Mouse (Mus musculus): Measurements from ENCODE around the gene Msi2. TPM values are rescaled to one million over a fixed set of nuclear protein-coding genes. Genes with fewer than 3 reads are reported as not detected.
A peak's percentile ranks its signal among the peaks of the same experiment; 100 is the strongest.

Msi2 gene
- polyA plus RNA-seq, 1 experiment from 2014 or later: 24.5 TPM

- no peak overlapping the region for H3K9ac ChIP-seq (ENCODE audit: low read depth, low read length)
- H3K4me3 ChIP-seq (replicated peaks; ENCODE audit: low read depth, low read length): no peak overlapping the region
- no peak for TF ChIP-seq CTCF (IDR thresholded peaks at IDR 0.05; ENCODE audit: low read depth)
- 4% methylated on average over 6 of the region's 6 CpGs for WGBS
- peak overlapping the region; percentile 90 for H3K27ac ChIP-seq
- no peaks in the 10 kb centered on the region for H3K27me3 ChIP-seq (ENCODE audit: insufficient read depth, low read length)
- H3K36me3 ChIP-seq (ENCODE audit: insufficient read depth, low read length): no peaks in the 10 kb centered on the region
- 0 out of 2 replicates have a peak, but pooled peaks have one; percentile 52 for ATAC-seq (replicated peaks; ENCODE audit: low FRiP score, low read depth)
- DNase-seq (ENCODE audit: low spot score): peak; percentile 91
- peaks cover 82% of the 10 kb centered on the region for H3K4me1 ChIP-seq (replicated peaks; ENCODE audit: insufficient read depth, low read length)
- H3K4me2 ChIP-seq (ENCODE audit: low read length): no peak overlapping the region
- H3K9me3 ChIP-seq (replicated peaks; ENCODE audit: low read length): no peaks in the 10 kb centered on the region
Measured at GRCm38 (mm10) chr11:88555902-88556549, 162.3 kb downstream of the Msi2 start.

DNA sequence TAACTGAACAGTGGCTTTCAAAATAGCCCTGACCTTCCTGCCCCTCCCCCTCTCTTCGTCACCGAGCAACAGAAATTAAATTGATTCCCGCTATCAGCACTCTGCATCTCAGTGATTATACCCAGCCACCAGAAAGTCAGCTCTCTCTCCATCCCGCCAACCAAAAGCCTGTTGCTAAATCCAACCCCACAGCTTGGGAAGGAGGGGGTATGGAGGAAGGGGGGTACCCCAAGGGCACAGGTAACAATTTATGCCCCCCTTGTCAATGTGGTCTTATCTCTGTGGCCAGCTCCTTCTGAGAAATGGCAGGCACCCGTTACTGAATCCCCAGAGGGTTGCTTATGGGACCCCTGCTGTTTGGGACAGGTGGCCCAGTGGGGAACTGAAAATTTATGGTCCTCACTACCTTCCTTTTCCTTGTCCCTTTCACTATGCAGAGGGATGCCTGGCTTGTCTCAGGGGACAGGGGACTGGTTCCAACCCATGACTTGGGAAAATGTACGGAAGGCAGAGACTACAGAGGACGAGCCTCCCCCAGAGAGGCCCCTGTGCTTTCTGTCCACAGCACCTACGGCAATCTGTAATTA, 163.0 kb downstream of the Msi2 start:
- Histone ChIP-seq H3K4me1 (replicated peaks; ENCODE audit: insufficient read depth, low read length) (peaks cover 81% of the 10 kb centered on the region), H3K36me3 (ENCODE audit: insufficient read depth, low read length) (no peaks in the 10 kb centered on the region), H3K27me3 (ENCODE audit: insufficient read depth, low read length) (no peaks in the 10 kb centered on the region), H3K27ac (peak overlapping the region; percentile 90), H3K4me3 (replicated peaks; ENCODE audit: low read depth, low read length) (no peak overlapping the region), H3K9me3 (replicated peaks; ENCODE audit: low read length) (no peaks in the 10 kb centered on the region), H3K4me2 (ENCODE audit: low read length) (no peak overlapping the region), H3K9ac (ENCODE audit: low read depth, low read length) (no peak overlapping the region; the same call in 1 of the 2 replicates)
- ATAC-seq (replicated peaks; ENCODE audit: low FRiP score, low read depth) (no peak), DNase-seq (ENCODE audit: low spot score) (no peak)
- 32% methylated on average over 8 of the region's 8 CpGs for WGBS
- TF ChIP-seq CTCF (IDR thresholded peaks at IDR 0.05; ENCODE audit: low read depth): no peak

- Histone ChIP-seq H3K9ac (ENCODE audit: low read depth, low read length) (no peak overlapping the region), H3K9me3 (replicated peaks; ENCODE audit: low read length) (no peaks in the 10 kb centered on the region)
- ATAC-seq (replicated peaks; ENCODE audit: low FRiP score, low read depth): no peak
Measured at GRCm38 (mm10) chr11:88553521-88554310, 164.6 kb downstream of the Msi2 start.

GRCm38 (mm10) chr11:88552987-88553386, 165.3 kb downstream of the Msi2 start:
- Histone ChIP-seq H3K9ac (ENCODE audit: low read depth, low read length) (no peak overlapping the region), H3K4me2 (ENCODE audit: low read length) (no peak overlapping the region), H3K27me3 (ENCODE audit: insufficient read depth, low read length) (no peaks in the 10 kb centered on the region), H3K36me3 (ENCODE audit: insufficient read depth, low read length) (no peaks in the 10 kb centered on the region), H3K9me3 (replicated peaks; ENCODE audit: low read length) (no peaks in the 10 kb centered on the region), H3K4me3 (replicated peaks; ENCODE audit: low read depth, low read length) (no peak overlapping the region), H3K27ac (peak overlapping the region; percentile 63), H3K4me1 (replicated peaks; ENCODE audit: insufficient read depth, low read length) (peaks cover 64% of the 10 kb centered on the region)
- ATAC-seq (replicated peaks; ENCODE audit: low FRiP score, low read depth): no peak
- TF ChIP-seq CTCF (IDR thresholded peaks at IDR 0.05; ENCODE audit: low read depth): peak; percentile 81
- peak; percentile 85 for DNase-seq (ENCODE audit: low spot score)
- 29% methylated on average over 8 of the region's 8 CpGs for WGBS

More at GRCm38 (mm10) chr11:88553521-88554310, 164.6 kb downstream of the Msi2 start:
- 73% methylated on average over 11 of the region's 11 CpGs for WGBS
- DNase-seq (ENCODE audit: low spot score): no peak
- Histone ChIP-seq H3K4me1 (replicated peaks; ENCODE audit: insufficient read depth, low read length) (peaks cover 72% of the 10 kb centered on the region), H3K4me3 (replicated peaks; ENCODE audit: low read depth, low read length) (no peak overlapping the region), H3K27ac (peak overlapping the region; percentile 63), H3K36me3 (ENCODE audit: insufficient read depth, low read length) (no peaks in the 10 kb centered on the region), H3K4me2 (ENCODE audit: low read length) (no peak overlapping the region), H3K27me3 (ENCODE audit: insufficient read depth, low read length) (no peaks in the 10 kb centered on the region)
- no peak for TF ChIP-seq CTCF (IDR thresholded peaks at IDR 0.05; ENCODE audit: low read depth)

GRCm38 (mm10) chr11:88552385-88552784, 165.9 kb downstream of the Msi2 start:
- WGBS: 37% methylated on average over 6 of the region's 6 CpGs
- Histone ChIP-seq H3K4me1 (replicated peaks; ENCODE audit: insufficient read depth, low read length) (peaks cover 64% of the 10 kb centered on the region), H3K27ac (0 out of 2 replicates have a peak overlapping the region, but pooled peaks have one; percentile 1), H3K27me3 (ENCODE audit: insufficient read depth, low read length) (no peaks in the 10 kb centered on the region), H3K4me2 (ENCODE audit: low read length) (no peak overlapping the region), H3K9ac (ENCODE audit: low read depth, low read length) (no peak overlapping the region), H3K4me3 (replicated peaks; ENCODE audit: low read depth, low read length) (no peak overlapping the region), H3K36me3 (ENCODE audit: insufficient read depth, low read length) (no peaks in the 10 kb centered on the region), H3K9me3 (replicated peaks; ENCODE audit: low read length) (no peaks in the 10 kb centered on the region)
- no peak for DNase-seq (ENCODE audit: low spot score)
- TF ChIP-seq CTCF (IDR thresholded peaks at IDR 0.05; ENCODE audit: low read depth): no peak
- ATAC-seq (replicated peaks; ENCODE audit: low FRiP score, low read depth): no peak

- WGBS: 7% methylated on average over 3 of the region's 3 CpGs
- Histone ChIP-seq H3K4me2 (ENCODE audit: low read length) (no peak overlapping the region), H3K27ac (peak overlapping the region; percentile 27; the same call in 1 of the 2 replicates), H3K9ac (ENCODE audit: low read depth, low read length) (0 out of 2 replicates have a peak overlapping the region, but pooled peaks have one; percentile 24), H3K9me3 (replicated peaks; ENCODE audit: low read length) (no peaks in the 10 kb centered on the region), H3K27me3 (ENCODE audit: insufficient read depth, low read length) (no peaks in the 10 kb centered on the region), H3K36me3 (ENCODE audit: insufficient read depth, low read length) (no peaks in the 10 kb centered on the region), H3K4me3 (replicated peaks; ENCODE audit: low read depth, low read length) (no peak overlapping the region), H3K4me1 (replicated peaks; ENCODE audit: insufficient read depth, low read length) (peaks cover 59% of the 10 kb centered on the region)
- TF ChIP-seq CTCF (IDR thresholded peaks at IDR 0.05; ENCODE audit: low read depth): no peak
- 0 out of 2 replicates have a peak, but pooled peaks have one; percentile 41 for ATAC-seq (replicated peaks; ENCODE audit: low FRiP score, low read depth)
- DNase-seq (ENCODE audit: low spot score): peak; percentile 72
Measured at GRCm38 (mm10) chr11:88551034-88551433, 167.3 kb downstream of the Msi2 start.

Data from kidney, postnatal 0 days (tissue).